Mouse (Mus musculus): ENCODE data around the gene Cd33. TPM values are rescaled to one million over a fixed set of nuclear protein-coding genes. Genes with fewer than 3 reads are reported as not detected.

The Cd33 gene
- polyA plus RNA-seq, 1 experiment from 2014 or later, result 1.2 TPM

DNA sequence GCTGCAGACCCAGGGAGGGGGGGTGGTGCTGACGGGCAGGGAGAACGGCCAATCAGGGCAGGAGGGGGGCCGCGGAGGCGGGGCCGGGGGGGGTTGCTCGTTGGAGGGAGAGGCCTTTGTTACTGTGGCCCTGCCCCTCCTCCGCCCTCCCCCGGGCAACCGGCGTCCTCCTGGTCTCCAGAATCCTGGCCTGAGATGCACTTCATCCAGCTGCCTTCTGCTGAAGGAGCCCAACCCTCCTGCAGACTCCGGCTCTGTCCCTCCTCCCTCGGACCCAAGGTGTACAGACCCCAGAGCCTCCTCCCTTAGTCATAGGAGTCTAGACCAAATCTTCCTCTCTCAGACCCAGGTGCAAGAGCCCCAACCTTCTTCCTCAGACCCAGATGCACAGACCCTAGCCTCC lies 54.0 kb downstream of the Cd33 start:
- peak overlapping the region; percentile 74 for H3K4me2 ChIP-seq (ENCODE audit: low read length)
- H3K4me1 ChIP-seq (ENCODE audit: control insufficient read depth, insufficient read depth, low read length), result peaks cover 9% of the 10 kb centered on the region; the same call in 1 of the 2 replicates
- H3K9ac ChIP-seq (ENCODE audit: low read length), result peak overlapping the region; percentile 94
- peak overlapping the region; percentile 84 for H3K27ac ChIP-seq (ENCODE audit: low read depth, low read length)
- H3K36me3 ChIP-seq (ENCODE audit: control insufficient read depth, insufficient read depth, low read length), result no peaks in the 10 kb centered on the region
- no peaks in the 10 kb centered on the region for H3K9me3 ChIP-seq (replicated peaks; ENCODE audit: control insufficient read depth, low read length)
- peak overlapping the region; percentile 64 for H3K4me3 ChIP-seq (ENCODE audit: low read depth, low read length)
- no peaks in the 10 kb centered on the region for H3K27me3 ChIP-seq (replicated peaks; ENCODE audit: control insufficient read depth, insufficient read depth, low read length)
- WGBS, result 0% methylated on average over 7 of the region's 13 CpGs
- ATAC-seq (peak; percentile 89), DNase-seq (ENCODE audit: low spot score) (peak; percentile 84)

DNA sequence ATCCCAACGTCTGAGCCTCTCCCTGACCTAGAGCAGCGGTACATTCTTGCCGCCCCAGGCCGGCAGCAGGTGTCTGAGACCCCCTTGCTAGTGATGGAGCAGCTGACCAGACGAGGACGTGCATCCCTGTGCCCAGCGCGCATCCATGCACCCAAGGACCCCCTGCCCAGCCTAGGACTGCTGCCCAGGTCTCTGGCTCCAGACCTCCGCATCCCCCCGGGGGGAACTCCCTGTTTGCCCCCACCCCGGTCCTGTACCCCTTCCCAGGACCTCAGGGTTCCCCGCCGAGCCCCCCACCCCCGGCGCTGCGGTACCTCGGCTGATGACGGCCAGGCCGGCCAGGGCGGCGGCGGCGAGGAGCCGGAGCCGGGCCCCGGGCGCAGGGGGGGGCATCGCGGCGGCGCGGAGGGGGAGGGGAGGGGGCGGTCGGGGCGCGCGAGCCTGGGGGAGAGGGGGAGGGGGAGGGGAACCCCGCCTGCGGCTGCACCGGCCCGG lies 54.5 kb downstream of the Cd33 start, which contains the start of gene Iglon5:
Gene Iglon5 (minus strand): TSS at position 445 of the 495 bp plus-strand sequence.
- H3K4me2 ChIP-seq (ENCODE audit: low read length), result peak within 1 kb of the TSS; percentile 74
- no peaks in the 10 kb centered on the region for H3K36me3 ChIP-seq (ENCODE audit: control insufficient read depth, insufficient read depth, low read length)
- ATAC-seq, result peak; percentile 59
- peak within 1 kb of the TSS; percentile 94 for H3K9ac ChIP-seq (ENCODE audit: low read length)
- peak; percentile 18 for DNase-seq (ENCODE audit: low spot score)
- H3K4me3 ChIP-seq (ENCODE audit: low read depth, low read length), result peak within 1 kb of the TSS; percentile 64
- H3K27ac ChIP-seq (ENCODE audit: low read depth, low read length), result peak within 1 kb of the TSS; percentile 84
- WGBS, result under 1% methylated on average over 17 of the region's 41 CpGs
- no peaks in the 10 kb centered on the region for H3K27me3 ChIP-seq (replicated peaks; ENCODE audit: control insufficient read depth, insufficient read depth, low read length)
- peaks cover 9% of the 10 kb centered on the region; the same call in 1 of the 2 replicates for H3K4me1 ChIP-seq (ENCODE audit: control insufficient read depth, insufficient read depth, low read length)
- H3K9me3 ChIP-seq (replicated peaks; ENCODE audit: control insufficient read depth, low read length), result no peaks in the 10 kb centered on the region

DNA sequence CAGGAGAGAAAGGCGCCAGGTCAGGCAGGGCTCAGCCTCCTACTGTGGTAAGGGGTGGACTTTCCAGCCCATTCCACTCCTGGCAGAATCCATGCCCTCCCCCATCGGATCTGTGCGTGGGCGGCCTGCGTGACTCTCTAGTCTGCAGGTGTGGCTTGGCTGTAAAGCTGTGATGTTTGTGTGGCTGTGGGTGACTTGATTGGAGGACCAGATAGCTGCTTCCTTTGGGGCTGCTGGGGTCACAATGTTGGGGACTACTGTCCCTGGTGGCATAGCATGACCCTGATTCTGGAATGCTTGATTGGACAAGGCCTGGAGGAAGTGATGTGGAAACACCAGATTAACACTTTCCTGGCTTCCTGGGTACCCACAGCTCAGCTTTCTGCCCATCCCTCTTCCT lies 55.6 kb downstream of the Cd33 start:
- WGBS, result 28% methylated on average over 5 of the region's 5 CpGs
- Histone ChIP-seq H3K27me3 (replicated peaks; ENCODE audit: control insufficient read depth, insufficient read depth, low read length) (no peaks in the 10 kb centered on the region), H3K36me3 (ENCODE audit: control insufficient read depth, insufficient read depth, low read length) (no peaks in the 10 kb centered on the region), H3K4me3 (ENCODE audit: low read depth, low read length) (peak overlapping the region; percentile 64), H3K4me2 (ENCODE audit: low read length) (peak overlapping the region; percentile 74), H3K27ac (ENCODE audit: low read depth, low read length) (peak overlapping the region; percentile 84; the same call in 1 of the 2 replicates), H3K4me1 (ENCODE audit: control insufficient read depth, insufficient read depth, low read length) (peaks cover 9% of the 10 kb centered on the region; the same call in 1 of the 2 replicates), H3K9ac (ENCODE audit: low read length) (peak overlapping the region; percentile 94), H3K9me3 (replicated peaks; ENCODE audit: control insufficient read depth, low read length) (no peaks in the 10 kb centered on the region)
- no peak for ATAC-seq
- DNase-seq (ENCODE audit: low spot score), result no peak

GRCm38 (mm10) chr7:43483236-43483635 lies 61.0 kb downstream of the Cd33 start:
- Histone ChIP-seq H3K4me2 (ENCODE audit: low read length) (no peak overlapping the region), H3K27me3 (replicated peaks; ENCODE audit: control insufficient read depth, insufficient read depth, low read length) (no peaks in the 10 kb centered on the region), H3K36me3 (ENCODE audit: control insufficient read depth, insufficient read depth, low read length) (peaks cover 8% of the 10 kb centered on the region; the same call in 1 of the 2 replicates), H3K27ac (ENCODE audit: low read depth, low read length) (no peak overlapping the region), H3K4me1 (ENCODE audit: control insufficient read depth, insufficient read depth, low read length) (peaks cover 13% of the 10 kb centered on the region), H3K9me3 (replicated peaks; ENCODE audit: control insufficient read depth, low read length) (no peaks in the 10 kb centered on the region), H3K4me3 (ENCODE audit: low read depth, low read length) (no peak overlapping the region), H3K9ac (ENCODE audit: low read length) (no peak overlapping the region)
- 34% methylated on average over 10 of the region's 10 CpGs for whole genome bisulfite sequencing
- DNase-seq (ENCODE audit: low spot score) (no peak), ATAC-seq (no peak)

GRCm38 (mm10) chr7:43482090-43482716 lies 62.0 kb downstream of the Cd33 start:
- 0 out of 2 replicates have a peak, but pooled peaks cover 10% of the 10 kb centered on the region for H3K27me3 ChIP-seq (replicated peaks; ENCODE audit: control insufficient read depth, insufficient read depth, low read length)
- no peak overlapping the region for H3K9ac ChIP-seq (ENCODE audit: low read length)
- no peak overlapping the region for H3K4me2 ChIP-seq (ENCODE audit: low read length)
- no peak overlapping the region for H3K27ac ChIP-seq (ENCODE audit: low read depth, low read length)
- peaks cover 11% of the 10 kb centered on the region for H3K4me1 ChIP-seq (ENCODE audit: control insufficient read depth, insufficient read depth, low read length)
- DNase-seq (ENCODE audit: low spot score) (peak; percentile 64), ATAC-seq (peak; percentile 76)
- peaks cover 8% of the 10 kb centered on the region; the same call in 1 of the 2 replicates for H3K36me3 ChIP-seq (ENCODE audit: control insufficient read depth, insufficient read depth, low read length)
- H3K4me3 ChIP-seq (ENCODE audit: low read depth, low read length), result no peak overlapping the region
- 24% methylated on average over 8 of the region's 8 CpGs for WGBS
- no peaks in the 10 kb centered on the region for H3K9me3 ChIP-seq (replicated peaks; ENCODE audit: control insufficient read depth, low read length)

- Histone ChIP-seq H3K9ac (ENCODE audit: low read length) (no peak overlapping the region), H3K27ac (ENCODE audit: low read depth, low read length) (no peak overlapping the region), H3K36me3 (ENCODE audit: control insufficient read depth, insufficient read depth, low read length) (peaks cover 8% of the 10 kb centered on the region; the same call in 1 of the 2 replicates), H3K4me3 (ENCODE audit: low read depth, low read length) (no peak overlapping the region), H3K4me2 (ENCODE audit: low read length) (no peak overlapping the region), H3K4me1 (ENCODE audit: control insufficient read depth, insufficient read depth, low read length) (peaks cover 11% of the 10 kb centered on the region), H3K9me3 (replicated peaks; ENCODE audit: control insufficient read depth, low read length) (no peaks in the 10 kb centered on the region), H3K27me3 (replicated peaks; ENCODE audit: control insufficient read depth, insufficient read depth, low read length) (0 out of 2 replicates have a peak, but pooled peaks cover 10% of the 10 kb centered on the region)
- no peak for DNase-seq (ENCODE audit: low spot score)
- WGBS, result 80% methylated on average over 3 of the region's 3 CpGs
- ATAC-seq, result no peak
These were observed 63.0 kb downstream of the Cd33 start for GRCm38 (mm10) chr7:43481191-43481590.

- ATAC-seq (peak; percentile 26; the same call in 1 of the 2 replicates), DNase-seq (ENCODE audit: low spot score) (no peak)
- H3K36me3 ChIP-seq (ENCODE audit: control insufficient read depth, insufficient read depth, low read length), result peaks cover 32% of the 10 kb centered on the region
- 0 out of 2 replicates have a peak, but pooled peaks cover 10% of the 10 kb centered on the region for H3K27me3 ChIP-seq (replicated peaks; ENCODE audit: control insufficient read depth, insufficient read depth, low read length)
- H3K9ac ChIP-seq (ENCODE audit: low read length), result no peak overlapping the region
- 0 out of 2 replicates have a peak, but pooled peaks cover 2% of the 10 kb centered on the region for H3K4me1 ChIP-seq (ENCODE audit: control insufficient read depth, insufficient read depth, low read length)
- H3K27ac ChIP-seq (ENCODE audit: low read depth, low read length), result no peak overlapping the region
- WGBS, result 16% methylated on average over 12 of the region's 13 CpGs
- H3K4me3 ChIP-seq (ENCODE audit: low read depth, low read length), result no peak overlapping the region
- H3K9me3 ChIP-seq (replicated peaks; ENCODE audit: control insufficient read depth, low read length), result no peaks in the 10 kb centered on the region
- H3K4me2 ChIP-seq (ENCODE audit: low read length), result no peak overlapping the region
These were observed 67.9 kb downstream of the Cd33 start for GRCm38 (mm10) chr7:43476376-43476775.

GRCm38 (mm10) chr7:43475706-43476105 lies 68.5 kb downstream of the Cd33 start:
- Histone ChIP-seq H3K4me1 (ENCODE audit: control insufficient read depth, insufficient read depth, low read length) (0 out of 2 replicates have a peak, but pooled peaks cover 2% of the 10 kb centered on the region), H3K9ac (ENCODE audit: low read length) (no peak overlapping the region), H3K4me2 (ENCODE audit: low read length) (no peak overlapping the region), H3K9me3 (replicated peaks; ENCODE audit: control insufficient read depth, low read length) (no peaks in the 10 kb centered on the region), H3K36me3 (ENCODE audit: control insufficient read depth, insufficient read depth, low read length) (peaks cover 32% of the 10 kb centered on the region), H3K4me3 (ENCODE audit: low read depth, low read length) (no peak overlapping the region), H3K27ac (ENCODE audit: low read depth, low read length) (no peak overlapping the region), H3K27me3 (replicated peaks; ENCODE audit: control insufficient read depth, insufficient read depth, low read length) (0 out of 2 replicates have a peak, but pooled peaks cover 10% of the 10 kb centered on the region)
- WGBS, result 17% methylated on average over 23 of the region's 23 CpGs
- DNase-seq (ENCODE audit: low spot score) (no peak), ATAC-seq (no peak)

All from forebrain, embryonic 14.5 days (tissue).